Mouse (Mus musculus) neutrophil, adult 83 days (primary cell): Measurements from ENCODE around the gene Onecut1. TPM values are rescaled to one million over a fixed set of nuclear protein-coding genes. Genes with fewer than 3 reads are reported as not detected.

Source experiments
- total RNA-seq, 2 experiments: library from RNA; stranded (reverse); gene quantifications; one replicate each; pipeline ENCODE4 v1.2.4; 2023

Gene Onecut1
- total RNA-seq: not detected

GRCm38 (mm10) chr9:74861561-74861980, at the start of gene Onecut1:
TSS of gene Onecut1 (plus strand) at chr9:74861921.

Other genes with a start within 250 kb of the Onecut1 start
- gene Fam214a, start 91.0 kb downstream of the Onecut1 start, total RNA-seq: 10 to 100 TPM; 25.7 to 35.5 TPM
- 100 to 1,000 TPM; 105 to 107 TPM for gene Arpp19, start 175.7 kb downstream of the Onecut1 start, total RNA-seq
- 100 to 1,000 TPM; 114 to 148 TPM for gene Myo5a, start 209.1 kb downstream of the Onecut1 start, total RNA-seq